Mouse (Mus musculus) bone marrow macrophage, adult 2 months (primary cell): ENCODE results near the gene Apold1.

ENCODE experiments used
- CTCF ChIP-seq: IDR thresholded peaks from 2 replicates; pipeline ENCODE4 v1.5.1; 2012; ENCODE audit warnings: low read depth, mild to moderate bottlenecking, low read length, moderate library complexity
- POLR2A ChIP-seq: IDR thresholded peaks from 2 replicates; pipeline ENCODE4 v1.6.1; 2012; ENCODE audit warnings: mild to moderate bottlenecking, low read depth, low read length, borderline replicate concordance

- TF ChIP-seq CTCF (no peak), POLR2A (no peak)
Observed at GRCm38 (mm10) chr6:134990674-134991073, 9.2 kb downstream of the Apold1 start.
